Mouse (Mus musculus) ovary, adult 18-20 months (tissue): Measurements from ENCODE around the gene Acsbg1.
"Not testable (repeated sequence)": the region's sequence is repeated elsewhere in the genome, so short reads cannot be mapped to it uniquely, and the experiment has no call there.

ENCODE experiments used
- DNase-seq: peaks from one replicate; pipeline ENCODE4 v3.0.0; 2022; ENCODE audit warnings: low spot score, mixed read lengths

Gene Acsbg1

DNA sequence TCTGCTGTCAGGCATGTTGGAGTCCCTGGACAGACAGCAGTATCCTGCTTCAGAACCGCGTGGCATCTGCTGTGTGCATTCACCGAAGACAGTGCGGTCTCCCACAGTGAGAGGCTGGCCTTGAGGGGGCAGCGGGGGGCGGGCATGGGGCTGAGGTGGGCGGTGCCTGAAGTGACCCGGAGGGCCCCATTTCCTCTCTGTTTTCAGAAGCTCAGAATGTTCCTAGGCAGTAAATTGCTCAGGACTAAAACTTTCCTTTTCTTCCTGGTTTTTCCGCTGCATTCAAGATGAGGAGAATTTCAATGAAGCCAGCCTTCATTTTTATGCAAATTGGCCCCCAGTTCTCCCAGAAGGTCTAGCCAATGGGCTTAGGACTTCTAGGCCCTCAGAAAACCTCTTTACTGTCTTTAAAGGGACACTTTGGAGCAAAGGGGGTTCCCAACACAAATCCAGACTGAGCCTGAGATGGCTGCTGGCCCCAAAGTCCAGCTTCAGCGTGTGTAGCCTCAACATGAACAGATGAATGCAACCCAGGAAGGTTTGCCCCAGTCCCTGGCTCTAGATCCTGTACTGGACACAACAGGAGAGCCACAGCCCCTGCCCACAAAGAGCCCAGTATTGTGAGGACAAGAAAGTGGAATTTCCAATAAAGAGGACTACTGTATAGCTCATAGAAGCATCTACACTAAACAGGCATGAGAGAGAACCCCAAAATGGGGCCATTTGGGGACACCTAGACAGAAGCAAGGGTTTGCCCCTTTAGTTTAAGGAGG lies at the start of gene Acsbg1:
Acsbg1 (minus strand) TSS at position 266 of the 773 bp plus-strand sequence.
- peak; percentile 75 for DNase-seq

DNA sequence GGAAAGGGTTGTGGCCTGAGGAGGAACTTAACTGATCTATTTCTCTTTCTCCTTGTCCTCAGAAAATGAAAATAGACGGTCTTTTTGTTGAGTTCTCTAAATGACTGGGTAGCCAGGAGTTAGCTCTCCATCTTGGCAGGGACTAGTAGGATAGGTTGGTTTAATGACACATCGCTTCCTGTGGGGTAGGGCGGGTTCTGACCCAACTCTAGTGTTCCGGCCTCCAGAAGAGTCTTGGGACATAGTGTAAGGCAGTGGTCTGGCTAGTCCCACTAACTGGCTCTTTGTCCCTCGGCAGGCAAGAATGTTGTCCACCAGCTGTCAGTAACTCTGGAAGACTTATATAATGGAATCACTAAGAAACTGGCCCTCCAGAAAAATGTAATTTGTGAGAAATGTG lies 46.4 kb upstream of the Acsbg1 start:
- DNase-seq, result no peak

DNA sequence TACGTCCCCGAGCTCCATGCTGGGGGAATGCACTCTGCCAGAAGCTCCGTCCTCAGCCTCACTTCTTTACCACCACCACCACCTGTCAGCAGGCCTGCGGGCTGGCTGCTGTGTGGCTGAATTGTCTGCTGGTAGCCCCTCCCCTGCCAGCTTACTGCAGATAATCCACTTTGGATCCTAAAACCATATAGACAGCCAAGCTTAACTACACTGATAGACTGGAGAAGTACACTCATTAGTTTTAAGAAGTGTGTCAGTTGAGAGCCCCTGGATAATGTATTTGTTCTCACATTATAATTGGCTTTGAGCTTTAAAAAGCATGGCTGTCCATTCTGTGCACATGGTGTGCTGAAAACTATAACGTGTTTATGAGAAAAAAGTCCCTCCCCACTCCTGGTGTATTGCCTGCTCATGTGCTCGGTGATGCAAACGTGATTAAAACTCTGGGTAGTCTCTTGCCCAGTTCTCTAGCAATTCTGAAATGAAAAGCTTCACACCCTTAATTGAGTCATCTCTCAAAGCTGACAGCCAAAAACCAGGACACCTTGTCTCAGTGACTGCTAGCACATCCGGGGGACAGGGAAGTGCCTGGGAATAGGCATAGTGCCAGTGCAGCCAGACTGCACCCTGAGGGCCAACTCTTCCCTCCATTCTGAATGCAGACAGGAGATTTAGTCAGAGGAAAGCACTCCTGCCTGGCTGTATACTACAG lies 45.8 kb upstream of the Acsbg1 start:
- DNase-seq, result no peak

DNA sequence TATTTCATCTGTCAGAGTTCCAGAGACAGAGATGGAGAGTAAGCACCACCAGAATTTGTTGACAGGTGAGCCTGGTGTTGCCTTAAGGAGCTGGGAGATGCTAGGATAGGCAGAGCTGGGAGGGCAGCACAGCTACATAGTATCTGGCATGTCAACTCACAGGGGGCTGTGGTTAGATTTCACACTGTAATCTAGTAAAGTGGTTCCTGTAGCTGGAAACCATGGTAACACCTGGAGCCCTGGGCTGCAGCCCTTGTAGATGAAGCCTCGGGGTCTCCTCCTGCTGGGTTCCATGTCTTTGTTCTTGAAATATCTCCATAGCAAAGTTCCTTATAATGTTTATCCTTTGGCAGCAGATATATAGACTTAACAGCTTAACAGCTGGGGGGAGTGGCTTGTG lies 43.9 kb upstream of the Acsbg1 start:
- DNase-seq, result no peak

DNA sequence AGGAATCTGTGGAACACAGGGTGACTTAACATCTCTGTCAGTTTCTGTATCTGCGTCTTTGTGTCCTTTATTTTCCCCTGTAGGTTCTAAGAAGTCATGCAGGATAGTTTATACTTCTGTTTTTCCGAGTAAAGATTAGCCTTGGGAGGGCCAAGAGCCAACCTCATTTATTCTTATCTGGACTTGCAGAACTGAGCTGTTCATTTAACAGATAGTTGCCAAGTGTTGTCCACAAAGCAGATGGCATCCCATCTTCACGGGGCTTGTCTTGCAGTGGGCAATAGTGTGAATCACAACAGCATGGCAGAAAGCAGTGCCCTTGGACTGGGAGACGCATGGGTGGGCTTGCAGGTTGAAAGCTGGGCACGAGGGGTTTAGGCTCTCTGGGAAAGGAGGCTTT lies 42.7 kb upstream of the Acsbg1 start:
- DNase-seq, result no peak

DNA sequence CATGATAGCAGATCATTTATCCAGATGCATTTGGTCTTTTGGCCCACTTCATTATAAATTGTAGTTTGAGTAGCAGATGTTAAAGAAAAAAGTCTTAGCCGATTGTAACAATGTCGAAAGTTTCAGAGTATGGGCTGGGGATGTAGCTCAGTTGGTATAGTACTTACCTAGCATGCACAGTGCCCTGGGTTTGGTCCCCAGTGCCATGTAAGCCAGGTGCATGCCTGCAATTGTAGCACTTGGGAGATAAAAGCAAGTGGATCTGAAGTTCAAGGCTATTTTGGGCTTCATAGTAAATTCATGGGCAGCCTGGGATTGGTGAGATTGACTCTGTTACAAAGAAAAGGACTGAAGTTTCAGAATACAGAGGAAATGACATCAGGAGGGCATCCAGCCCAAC lies 40.9 kb upstream of the Acsbg1 start:
- DNase-seq, result no peak

DNA sequence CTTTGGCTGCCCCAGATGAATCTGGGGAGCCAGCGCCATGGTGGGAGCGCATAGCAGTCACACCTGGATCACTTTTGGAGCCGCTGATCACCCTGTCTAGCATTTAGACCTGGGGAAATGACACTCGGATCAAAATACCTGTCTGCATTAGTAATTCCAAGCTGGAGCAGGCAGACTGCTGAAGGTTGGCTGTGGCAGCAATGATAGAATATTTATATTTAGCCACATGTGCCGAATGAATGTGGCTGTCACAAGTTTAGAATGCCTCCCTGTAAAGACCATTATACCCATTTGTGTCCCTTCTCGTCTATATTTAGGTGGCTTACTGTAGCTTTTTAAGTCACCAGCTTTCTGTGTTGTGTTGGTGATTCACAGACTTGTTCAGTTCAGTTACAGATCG lies 39.1 kb upstream of the Acsbg1 start:
- DNase-seq, result no peak

DNA sequence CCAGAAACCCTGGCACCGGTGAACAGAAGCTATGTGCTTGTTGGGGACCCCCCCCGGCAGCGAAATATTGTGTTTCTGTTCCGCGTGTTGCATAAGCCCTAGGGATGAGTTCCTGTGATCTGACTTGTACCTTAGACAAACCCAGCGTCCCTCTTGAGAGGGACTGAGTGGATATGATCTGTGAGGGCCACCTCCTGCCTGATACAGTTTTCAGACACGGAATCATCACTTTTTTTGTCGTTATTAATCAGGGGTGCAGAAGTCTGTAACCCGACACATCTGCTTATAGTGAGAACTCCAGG lies 38.5 kb upstream of the Acsbg1 start:
- DNase-seq, result no peak

DNA sequence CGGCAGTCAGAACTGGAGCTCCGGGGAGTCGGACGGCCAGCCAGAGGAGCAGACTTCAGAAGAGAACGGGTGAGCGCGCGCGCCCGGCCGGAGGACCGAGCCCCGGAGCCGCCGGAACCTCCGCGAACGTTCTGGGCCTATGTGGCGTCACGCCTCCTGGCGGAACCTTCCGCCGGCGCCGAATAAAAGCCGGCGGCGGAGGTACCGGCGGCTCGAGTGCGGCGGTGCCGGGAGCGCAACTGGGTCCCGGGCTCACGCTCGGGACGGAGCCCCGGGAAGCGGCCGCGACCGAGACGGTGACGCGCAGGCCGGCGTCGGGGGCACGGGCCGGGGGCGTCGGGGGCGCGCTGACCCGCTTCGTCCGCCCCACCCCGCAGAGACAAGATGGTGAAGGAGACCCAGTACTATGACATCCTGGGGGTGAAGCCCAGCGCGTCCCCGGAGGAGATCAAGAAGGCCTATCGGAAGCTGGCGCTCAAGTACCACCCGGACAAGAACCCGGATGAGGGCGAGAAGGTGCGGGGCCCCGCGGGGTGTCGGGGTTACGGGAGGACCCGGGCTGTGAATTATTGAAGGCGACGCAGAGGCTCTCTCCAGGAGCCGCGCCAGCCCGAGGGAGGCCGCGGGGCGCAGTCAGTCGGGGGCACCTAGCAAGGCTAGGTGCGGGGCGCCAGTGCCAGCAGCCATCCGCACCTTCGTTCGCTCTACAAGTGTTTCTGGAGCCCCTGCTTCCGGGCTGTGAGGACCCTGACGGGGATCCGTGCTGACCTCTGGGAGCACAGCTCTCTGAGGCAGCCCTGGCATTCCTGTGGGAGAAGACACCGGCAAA lies 37.9 kb upstream of the Acsbg1 start:
- DNase-seq, result peak; percentile 70

DNA sequence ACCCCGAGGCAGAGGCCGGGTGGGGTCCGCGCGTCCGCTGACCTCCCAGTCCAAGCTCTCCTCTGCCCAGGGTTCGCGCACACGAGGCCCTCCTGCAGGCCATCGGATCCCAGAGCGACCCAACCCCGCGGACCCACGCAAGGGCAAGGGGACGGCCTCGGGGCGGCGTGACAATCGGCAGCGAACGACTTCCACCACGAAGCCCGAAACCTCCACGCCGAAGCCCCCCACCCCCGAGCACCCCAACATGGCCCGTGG lies 37.3 kb upstream of the Acsbg1 start:
- no peak for DNase-seq

DNA sequence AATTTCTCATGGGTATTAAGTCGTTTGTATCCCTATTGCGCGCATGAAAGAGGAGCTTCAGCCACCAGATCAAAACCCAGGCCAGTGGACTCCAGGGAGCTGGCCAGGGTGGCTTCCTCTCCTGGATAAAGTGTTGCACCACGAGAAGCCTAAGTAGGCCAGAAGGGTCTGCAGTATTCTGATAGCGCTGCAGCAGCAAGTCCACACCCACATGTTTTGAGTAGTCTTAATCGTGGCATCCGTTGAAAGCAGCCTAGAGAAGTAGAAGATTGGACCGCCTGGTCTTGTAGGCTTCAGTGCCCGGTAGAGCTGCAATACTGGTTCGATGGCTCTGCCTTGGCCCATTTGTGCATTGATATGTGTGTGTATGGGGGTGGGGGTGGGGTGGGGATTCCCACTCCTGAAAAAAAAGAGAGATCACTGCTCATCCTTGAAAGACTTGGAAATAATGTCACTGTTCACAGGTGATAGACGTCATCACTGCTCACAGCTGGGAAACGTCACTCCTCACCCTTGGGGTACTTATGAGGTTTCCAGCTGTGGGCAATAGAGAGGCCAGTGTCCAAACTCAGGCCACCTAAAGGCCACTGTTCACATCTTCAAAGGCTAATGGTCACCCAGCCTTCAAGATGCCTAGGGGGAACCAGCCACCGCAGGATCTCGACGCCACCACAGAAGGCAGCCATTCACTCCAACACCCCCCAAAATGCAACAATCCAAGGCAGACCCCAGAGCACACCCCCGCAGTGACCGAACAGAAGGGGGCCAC lies 36.8 kb upstream of the Acsbg1 start, which contains the start of gene Dnaja4:
Dnaja4 (plus strand) TSS at position 556 of the 769 bp plus-strand sequence.
- no peak for DNase-seq

DNA sequence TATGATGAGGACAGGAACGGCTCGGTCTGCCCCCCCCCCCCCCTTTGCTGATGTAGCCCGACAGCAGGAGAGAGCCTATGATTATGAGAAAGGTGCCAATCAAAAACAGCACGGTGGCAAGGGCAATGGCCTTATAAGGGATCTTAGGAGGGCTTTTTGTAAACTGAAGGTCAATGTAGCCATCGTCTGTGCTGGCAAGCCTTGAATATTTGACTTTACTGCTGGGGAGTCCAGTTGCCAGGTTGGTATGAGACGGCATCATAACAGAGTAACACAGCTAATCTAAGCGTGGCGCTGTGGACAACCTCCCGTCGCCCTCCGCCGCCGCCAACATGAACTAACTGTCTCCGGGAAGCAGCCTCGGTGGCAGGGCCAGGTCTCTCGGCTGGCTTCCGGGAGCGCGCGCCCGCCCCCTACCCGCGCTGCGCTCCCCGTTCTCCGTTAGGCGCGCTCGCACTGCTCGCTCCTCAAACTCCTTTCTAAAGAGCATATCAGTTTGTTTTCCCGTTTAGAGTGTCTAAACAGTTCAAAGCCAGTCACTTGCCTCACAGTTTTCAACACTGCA lies 29.7 kb upstream of the Acsbg1 start:
- DNase-seq, result peak; percentile 13

DNA sequence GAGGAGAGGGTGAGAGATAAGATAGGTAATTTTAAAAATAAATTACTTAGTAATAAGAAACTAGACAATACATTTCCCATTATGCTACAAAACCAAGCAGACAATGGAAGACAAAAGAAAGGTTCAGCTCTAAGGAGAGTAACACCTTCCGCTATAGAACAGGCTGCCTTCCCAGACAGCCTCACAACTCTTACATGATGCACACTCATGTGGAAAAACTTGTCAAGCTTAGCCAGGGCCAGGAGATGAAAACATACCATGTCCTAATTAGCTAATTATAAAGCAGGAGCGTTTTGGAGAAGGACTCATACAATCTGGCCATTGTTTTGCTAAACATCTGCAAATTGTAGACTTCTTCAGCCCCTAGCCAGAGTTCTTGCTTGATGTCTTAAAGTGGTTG lies 29.0 kb upstream of the Acsbg1 start:
- DNase-seq, result not testable (repeated sequence)

DNA sequence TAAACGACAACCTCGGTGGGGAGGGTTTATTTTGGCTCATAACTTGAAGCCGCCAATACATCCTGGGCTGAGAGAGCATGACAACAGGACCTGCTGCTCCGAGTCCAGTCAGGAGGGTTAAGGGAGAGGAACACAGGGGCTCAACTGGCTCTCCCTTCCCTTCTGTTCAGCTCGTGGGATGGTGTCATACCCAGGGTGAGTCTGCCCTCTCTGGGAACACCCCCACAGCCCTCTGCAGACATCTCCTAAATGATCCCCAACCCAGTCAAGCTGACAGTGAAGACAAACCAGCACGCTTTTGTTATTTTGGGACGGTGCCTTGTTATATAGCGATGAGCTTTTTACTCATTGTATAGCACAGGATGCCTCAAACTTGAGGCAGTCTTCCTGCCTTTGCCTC lies 27.8 kb upstream of the Acsbg1 start:
- no peak for DNase-seq

DNA sequence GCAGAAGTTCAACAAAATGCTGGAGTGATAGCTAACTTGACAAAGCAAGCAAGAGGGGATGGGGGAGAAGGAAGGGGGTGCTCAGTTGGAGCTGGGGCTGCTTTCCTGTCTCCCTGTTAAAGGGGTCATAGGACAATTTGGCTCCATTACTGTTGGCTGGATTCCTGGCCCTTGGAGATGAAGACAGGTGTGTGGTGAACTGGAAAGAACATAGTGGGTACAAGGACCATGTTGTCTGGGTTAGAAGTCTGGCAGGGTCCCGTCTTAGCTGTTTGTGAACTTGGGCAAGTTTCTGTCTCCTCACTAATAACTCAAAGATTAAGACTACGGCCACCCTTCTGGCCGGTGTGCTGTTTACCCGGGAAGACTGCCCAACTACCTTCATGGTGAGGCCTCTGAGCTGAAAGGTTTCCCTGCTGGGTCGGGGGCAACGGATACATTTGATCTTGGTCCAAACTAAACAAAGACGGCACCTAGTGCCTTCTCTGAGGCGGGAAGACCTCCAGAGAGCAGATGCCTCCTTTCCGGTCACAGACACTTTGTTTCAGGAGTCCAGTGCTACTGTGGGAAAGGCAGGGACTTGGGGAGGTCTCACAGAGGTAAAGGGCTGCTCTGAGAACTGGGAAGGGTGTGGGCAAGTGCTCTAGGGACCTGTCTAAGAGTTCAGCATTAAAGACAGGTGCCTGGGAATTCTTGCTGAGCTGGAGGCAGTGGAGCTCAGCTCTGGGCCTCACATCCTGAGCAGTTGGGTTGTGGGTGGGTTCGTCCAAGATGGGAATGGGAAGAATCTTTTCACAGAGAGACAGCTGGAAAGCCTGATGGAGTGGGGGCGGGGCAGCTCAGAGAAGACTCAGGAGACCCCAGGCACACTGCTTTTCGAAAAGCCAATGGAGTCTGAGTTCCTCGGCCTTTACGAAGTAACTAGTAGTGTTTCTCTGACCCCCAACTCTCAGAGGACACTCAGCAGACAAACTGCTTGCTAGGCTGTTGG lies 25.9 kb upstream of the Acsbg1 start:
- DNase-seq, result no peak

DNA sequence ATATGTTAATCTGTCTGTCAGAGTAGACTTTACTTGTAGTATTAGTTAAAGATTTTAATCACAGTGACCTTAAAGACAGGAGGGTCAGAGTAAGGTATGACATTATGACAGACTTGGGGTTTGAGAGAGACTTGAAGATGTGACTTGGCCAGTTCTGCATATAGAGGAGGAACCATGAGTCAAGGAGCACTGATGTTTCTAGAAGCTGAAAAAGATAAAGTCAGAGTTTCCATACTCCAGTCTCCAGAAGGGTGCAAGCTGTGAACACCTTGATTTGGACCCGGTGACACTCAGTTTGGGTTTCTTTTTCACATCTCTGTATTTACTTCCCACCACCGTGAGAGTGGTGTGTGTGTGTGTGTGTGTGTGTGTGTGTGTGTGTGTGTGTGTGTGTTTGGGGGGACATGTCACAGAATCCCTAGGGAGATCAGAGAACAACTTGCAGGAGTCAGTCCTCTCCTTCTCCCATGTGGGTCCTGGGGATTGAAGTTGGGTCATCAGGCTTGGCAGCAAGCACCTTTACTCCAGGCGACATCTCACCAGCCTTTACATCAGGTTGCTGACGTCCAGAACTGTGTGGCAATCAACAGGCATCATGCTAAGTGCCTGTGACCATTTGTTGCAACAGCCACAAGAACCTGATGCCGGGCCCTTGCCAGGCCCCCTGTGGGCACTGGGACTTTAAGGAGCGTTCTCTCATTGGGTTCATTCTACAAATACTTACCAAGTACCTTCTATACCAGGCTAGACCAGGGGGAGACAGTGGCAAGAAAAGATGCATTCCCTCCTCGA lies 22.3 kb upstream of the Acsbg1 start:
- DNase-seq, result no peak

DNA sequence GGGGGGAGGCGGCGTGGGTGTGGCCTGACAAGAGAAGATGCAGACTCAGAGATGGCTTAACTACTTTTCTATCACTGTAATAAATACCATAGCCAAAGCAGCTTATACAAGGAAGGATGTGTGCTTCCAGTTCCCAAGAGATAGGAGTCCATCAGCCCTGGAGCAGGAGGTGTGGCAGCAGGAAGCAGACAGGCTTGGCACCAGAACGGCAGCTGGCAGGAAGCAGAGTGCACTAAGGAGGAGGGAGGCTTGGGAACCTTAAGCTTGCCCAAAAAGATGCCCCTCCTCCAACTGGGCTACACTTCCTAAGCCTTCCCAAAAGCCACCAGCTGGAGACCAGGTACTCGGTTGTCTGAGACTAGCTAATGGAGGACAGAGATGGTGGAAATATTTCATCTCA lies 21.2 kb upstream of the Acsbg1 start:
- DNase-seq, result no peak

DNA sequence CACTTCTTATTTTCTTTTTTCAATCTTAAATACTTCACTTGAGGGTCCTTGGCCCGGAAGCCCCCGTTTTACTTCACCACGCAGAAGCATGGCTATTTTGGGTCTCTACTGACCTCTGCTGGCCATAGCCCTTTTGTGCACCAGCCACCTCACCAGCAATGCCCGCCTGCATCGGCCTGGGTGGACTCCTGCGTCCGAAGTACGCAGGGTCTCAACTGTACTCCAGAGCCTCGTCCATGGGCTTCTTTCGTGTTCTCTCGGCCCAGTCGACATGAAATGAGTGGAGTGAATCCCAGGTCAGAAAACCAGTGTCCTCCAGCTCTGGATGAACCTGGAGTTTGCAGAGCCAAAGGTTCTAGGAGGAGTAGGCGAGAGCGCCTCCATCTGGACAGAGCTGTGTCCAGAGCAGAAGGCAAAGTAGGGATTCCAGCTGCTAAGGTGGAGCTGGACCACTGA lies 14.9 kb upstream of the Acsbg1 start:
- DNase-seq, result peak; percentile 64

DNA sequence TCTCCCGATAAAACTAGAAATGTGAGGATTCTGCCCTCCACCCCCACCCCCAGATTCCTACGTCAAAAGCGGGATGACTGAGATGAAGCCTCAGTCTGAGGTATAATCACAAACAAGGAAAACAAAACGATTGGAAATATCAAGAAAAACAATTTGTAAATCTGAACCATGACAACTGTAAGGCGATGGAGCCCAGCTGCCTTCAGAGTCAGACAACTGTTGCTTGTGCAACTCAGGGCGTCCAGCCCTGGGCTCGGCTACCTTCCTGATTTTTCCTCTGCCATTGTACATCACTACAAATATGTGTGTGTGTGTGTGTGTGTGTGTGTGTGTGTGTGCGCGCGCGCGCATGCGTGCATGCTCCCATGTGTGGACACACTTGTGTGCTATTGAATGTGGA lies 12.2 kb upstream of the Acsbg1 start:
- no peak for DNase-seq

DNA sequence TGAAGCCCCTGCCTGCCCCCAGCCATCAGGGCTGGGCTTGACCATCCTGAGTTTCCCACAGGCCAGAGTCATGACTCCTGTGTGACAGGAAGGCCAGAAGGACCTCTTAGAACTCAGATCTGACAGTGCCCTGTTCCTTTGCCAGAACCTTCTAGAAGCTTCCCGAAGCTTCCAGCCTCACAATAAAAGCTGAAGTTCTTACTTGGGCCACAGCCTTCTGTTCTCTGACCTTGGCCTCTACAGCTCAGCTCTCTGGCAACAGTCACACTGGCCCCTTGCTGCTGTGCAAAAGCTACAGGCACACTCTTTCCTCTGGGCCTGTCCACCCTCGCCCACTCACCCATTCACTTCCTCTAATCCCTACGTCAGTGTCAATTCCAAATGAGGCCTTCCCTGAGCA lies 10.3 kb upstream of the Acsbg1 start:
- no peak for DNase-seq
